ENCODE assay signal across 7 mouse cellular contexts in genomic region chr13:45455108-45455861, GRCm38 (mm10). TPM values are rescaled to one million over a fixed set of nuclear protein-coding genes. Genes with fewer than 3 reads are reported as not detected.
DNase-seq lines count a peak whose midpoint lies in the region; ATAC-seq and TF ChIP-seq lines count a peak whose summit lies in the region.

No protein-coding gene starts in this region.

- H3K79me2 ChIP-seq in MEL (ENCODE audit: control insufficient read depth, insufficient read depth, low read length, poor library complexity) = no peaks in the 10 kb centered on the region

- peak overlapping the region; percentile 76 for H3K27ac ChIP-seq in MEL (ENCODE audit: control insufficient read depth, low read depth, low read length)
- H3K27ac ChIP-seq in intestine, embryonic 15.5 days = peak overlapping the region; percentile 83
- peak overlapping the region; percentile 78 for H3K27ac ChIP-seq in liver, embryonic 16.5 days (ENCODE audit: low read length)

- H3K9ac ChIP-seq in MEL (ENCODE audit: control insufficient read depth, low read depth, low read length, poor library complexity, severe bottlenecking) = peak overlapping the region; percentile 73
- H3K9ac ChIP-seq in intestine, embryonic 15.5 days = no peak overlapping the region
- H3K9ac ChIP-seq in liver, embryonic 16.5 days (ENCODE audit: low read depth, low read length) = peak overlapping the region; percentile 29

- H3K36me3 ChIP-seq in MEL (ENCODE audit: control insufficient read depth in 1 of 2, insufficient read depth in 2 of 2, low read length in 2 of 2) = peaks cover 0 to 22% of the 10 kb centered on the region in 2 experiments; a peak in 2 of 4 replicates
- no peaks in the 10 kb centered on the region for H3K36me3 ChIP-seq in intestine, embryonic 15.5 days
- H3K36me3 ChIP-seq in liver, embryonic 16.5 days (ENCODE audit: control insufficient read depth, insufficient read depth) = no peaks in the 10 kb centered on the region

- H3K4me2 ChIP-seq in intestine, embryonic 15.5 days (replicated peaks) = peak overlapping the region; percentile 45
- peak overlapping the region; percentile 50 for H3K4me2 ChIP-seq in liver, embryonic 16.5 days (ENCODE audit: low read depth, low read length)

- peaks cover 6 to 21% of the 10 kb centered on the region in 2 experiments for H3K4me1 ChIP-seq in MEL (ENCODE audit: control insufficient read depth in 1 of 2, insufficient read depth in 2 of 2, low read length in 2 of 2)
- peaks cover 21% of the 10 kb centered on the region for H3K4me1 ChIP-seq in intestine, embryonic 15.5 days (replicated peaks)
- H3K4me1 ChIP-seq in liver, embryonic 16.5 days (ENCODE audit: control insufficient read depth, low read depth, low read length) = peaks cover 16% of the 10 kb centered on the region

- peak overlapping the region; percentile 60 to 64 for H3K4me3 ChIP-seq in MEL (ENCODE audit: control insufficient read depth in 1 of 2, insufficient read depth in 1 of 2, low read depth in 2 of 2, low read length in 2 of 2)
- H3K4me3 ChIP-seq in intestine, embryonic 15.5 days (replicated peaks) = no peak overlapping the region
- peak overlapping the region; percentile 17 for H3K4me3 ChIP-seq in liver, embryonic 16.5 days (ENCODE audit: low read depth, low read length)

- peak; percentile 92 for ATAC-seq in intestine, embryonic 15.5 days
- peak; percentile 67 for ATAC-seq in liver, embryonic 16.5 days (ENCODE audit: low read depth)

- no peaks in the 10 kb centered on the region for H3K27me3 ChIP-seq in MEL (ENCODE audit: control insufficient read depth in 1 of 2, insufficient read depth in 2 of 2, low read length in 2 of 2)
- H3K27me3 ChIP-seq in intestine, embryonic 15.5 days (replicated peaks) = no peaks in the 10 kb centered on the region
- no peaks in the 10 kb centered on the region for H3K27me3 ChIP-seq in liver, embryonic 16.5 days (ENCODE audit: control insufficient read depth, insufficient read depth, low read depth, low read length)

- no peak for TF ChIP-seq CTCF in MEL (IDR thresholded peaks at IDR 0.05 in 2 of 3, conservative IDR thresholded peaks at IDR 0.05 in 1 of 3; ENCODE audit: control insufficient read depth in 1 of 3, insufficient read depth in 1 of 3, low read depth in 2 of 3, low read length in 3 of 3, poor library complexity in 1 of 3, severe bottlenecking in 1 of 3)

- peak in 1 of 2 experiments; percentile 59; a peak in 2 of 4 replicates for TF ChIP-seq POLR2A in MEL (IDR thresholded peaks at IDR 0.05; ENCODE audit: control insufficient read depth in 1 of 2, insufficient read depth in 1 of 2, low read depth in 1 of 2, low read length in 2 of 2, poor library complexity in 1 of 2)

- H3K9me3 ChIP-seq in MEL (replicated peaks; ENCODE audit: insufficient read depth, low read length) = no peaks in the 10 kb centered on the region
- no peaks in the 10 kb centered on the region for H3K9me3 ChIP-seq in intestine, embryonic 15.5 days
- no peaks in the 10 kb centered on the region for H3K9me3 ChIP-seq in liver, embryonic 16.5 days (replicated peaks; ENCODE audit: control insufficient read depth, low read length)

- TF ChIP-seq RAD21 in MEL (IDR thresholded peaks at IDR 0.05; ENCODE audit: low read depth, low read length) = no peak

- TF ChIP-seq EP300 in MEL (IDR thresholded peaks at IDR 0.05; ENCODE audit: low read depth in 1 of 2, low read length in 2 of 2) = peak; percentile 76 to 91

- 5% methylated on average over 15 of the region's 15 CpGs for WGBS in intestine, embryonic 15.5 days
- 3% methylated on average over 15 of the region's 15 CpGs for WGBS in liver, embryonic 16.5 days (ENCODE audit: insufficient replicate concordance)

- DNase-seq in CD4-positive helper T cell, adult 2 months (ENCODE audit: low read depth, low spot score) = peak; percentile 60
- DNase-seq in MEL (ENCODE audit: low read depth, low spot score) = peak; percentile 91
- peak; percentile 23 for DNase-seq in gastrocnemius, postnatal 25 days
- peak; percentile 95 for DNase-seq in retina, postnatal 1 day
- no peak for DNase-seq in layer of hippocampus, adult 18-20 months (ENCODE audit: low spot score in 2 of 2)

TF ChIP-seq in MEL, 35 proteins besides CTCF, POLR2A, EP300 and RAD21:
- TF ChIP-seq ETS1 (IDR thresholded peaks at IDR 0.05; ENCODE audit: low read depth, low read length) = peak; percentile 74
- TF ChIP-seq TBP (IDR thresholded peaks at IDR 0.05; ENCODE audit: low read depth, low read length) = peak; percentile 55; the same call in 1 of the 2 replicates
- TF ChIP-seq SMC3 (IDR thresholded peaks at IDR 0.05; ENCODE audit: low read depth, low read length) = no peak
- peak; percentile 84 for TF ChIP-seq TCF12 (IDR thresholded peaks at IDR 0.05; ENCODE audit: low read depth, low read length)
- TF ChIP-seq MYB (IDR thresholded peaks at IDR 0.05; ENCODE audit: low read depth, low read length) = no peak
- peak; percentile 15; the same call in 1 of the 2 replicates for TF ChIP-seq ELF1 (IDR thresholded peaks at IDR 0.05; ENCODE audit: low read depth, low read length)
- TF ChIP-seq UBTF (IDR thresholded peaks at IDR 0.05; ENCODE audit: borderline replicate concordance, insufficient read depth, low read depth, low read length) = no peak
- peak; percentile 88 for TF ChIP-seq TAL1 (IDR thresholded peaks at IDR 0.05; ENCODE audit: low read length)
- peak; percentile 77 for TF ChIP-seq SIN3A (IDR thresholded peaks at IDR 0.05; ENCODE audit: low read length)
- TF ChIP-seq ZMIZ1 (IDR thresholded peaks at IDR 0.05; ENCODE audit: low read depth, low read length) = 0 out of 2 replicates have a peak, but pooled peaks have one; percentile 38
- peak; percentile 73 for TF ChIP-seq MEF2A (IDR thresholded peaks at IDR 0.05; ENCODE audit: extremely low read depth, insufficient replicate concordance, low read depth, low read length, poor library complexity, severe bottlenecking)
- TF ChIP-seq BHLHE40 (IDR thresholded peaks at IDR 0.05; ENCODE audit: borderline replicate concordance, low read depth, low read length) = peak; percentile 22; the same call in 1 of the 2 replicates
- peak; percentile 78 for TF ChIP-seq RCOR1 (IDR thresholded peaks at IDR 0.05; ENCODE audit: low read depth, low read length)
- TF ChIP-seq MAX (IDR thresholded peaks at IDR 0.05; ENCODE audit: low read length) = no peak
- TF ChIP-seq GATA1 (IDR thresholded peaks at IDR 0.05; ENCODE audit: low read depth, low read length) = peak; percentile 67
- TF ChIP-seq ZKSCAN1 (IDR thresholded peaks at IDR 0.05; ENCODE audit: low read depth, low read length) = no peak
- TF ChIP-seq NELFE (IDR thresholded peaks at IDR 0.05; ENCODE audit: low read depth, low read length) = peak; percentile 44; the same call in 1 of the 2 replicates
- TF ChIP-seq HCFC1 (IDR thresholded peaks at IDR 0.05; ENCODE audit: low read depth, low read length) = peak; percentile 57
- no peak for TF ChIP-seq E2F4 (IDR thresholded peaks at IDR 0.05; ENCODE audit: borderline replicate concordance, low read depth, low read length)

RNA-seq across cellular contexts. Expression of gene Gmpr, which starts 52.0 kb away (rescaled TPM):
- total RNA-seq in MEL (2012; rRNA removed) = 60.9 and 64.2 TPM in 2 replicates
- 100 to 1,000 TPM in 1 of 2 experiments, not detected in 1; 130 TPM for polyA plus RNA-seq in MEL (2012; ENCODE audit: insufficient read depth in 1 of 2, insufficient read length in 2 of 2, low read depth in 1 of 2, low replicate concordance in 2 of 2, missing spikeins in 1 of 2)
- 100 to 1,000 TPM; 132 to 159 TPM for total RNA-seq in gastrocnemius, postnatal 25 days (2021)
- 26.9 and 28.7 TPM in 2 replicates for polyA plus RNA-seq in intestine, embryonic 15.5 days (2015; fragmentation: Nextera tagmentation; extraction: Ambion mirVana)
- polyA plus RNA-seq in liver, embryonic 16.5 days (2015; fragmentation: Nextera tagmentation; extraction: Ambion mirVana) = 212 and 220 TPM in 2 replicates
- total RNA-seq in layer of hippocampus, adult 18-20 months (2021) = 10 to 100 TPM; 67.0 to 69.7 TPM

Comparison
In these comparisons a context has a peak if more than half of its experiments do, and no peak if none do; other contexts are left out.
1. DNase-seq: peak in CD4-positive helper T cell, adult 2 months (single experiment), MEL (single experiment), gastrocnemius, postnatal 25 days (single experiment) and retina, postnatal 1 day (single experiment); none in layer of hippocampus, adult 18-20 months (0 of 2).
2. Peak in every context shown above with its lines, with median percentiles within 50 percentile points of each other: H3K27ac ChIP-seq.